Mouse (Mus musculus) stomach, embryonic 14.5 days (tissue): Measurements from ENCODE around the gene Plxna4. TPM values are rescaled to one million over a fixed set of nuclear protein-coding genes. Genes with fewer than 3 reads are reported as not detected.

ENCODE experiments used
- ATAC-seq: fragments of 200-750 bp; cut with Nextera tagmentation; 2 replicates; pipeline ENCODE4 v1.8.0; 2017; ENCODE audit warnings: low read depth, moderate TSS enrichment; ENCODE audit not compliant: insufficient number of reproducible peaks, insufficient read depth, low FRiP score
- H3K27ac ChIP-seq: fragments of 300-500 bp; sonication (generic); 2 replicates; pipeline ENCODE4 v1.5.1; 2014; ENCODE audit warnings: mild to moderate bottlenecking, low read length, moderate library complexity, mixed read lengths
- H3K27me3 ChIP-seq: fragments of 300-500 bp; sonication (generic); 2 replicates; pipeline ENCODE4 v1.6.1; 2014; ENCODE audit warnings: low read length, control low read depth, mixed read lengths; ENCODE audit not compliant: control insufficient read depth, insufficient read depth
- H3K36me3 ChIP-seq: fragments of 300-500 bp; sonication (generic); 2 replicates; pipeline ENCODE4 v1.6.1; 2014; ENCODE audit warnings: mild to moderate bottlenecking, control low read depth, low read length, moderate library complexity, mixed read lengths; ENCODE audit not compliant: control insufficient read depth, insufficient read depth
- H3K4me1 ChIP-seq: fragments of 300-500 bp; sonication (generic); 2 replicates; pipeline ENCODE4 v1.6.1; 2014; ENCODE audit warnings: low read length, control low read depth, mixed read lengths; ENCODE audit not compliant: control insufficient read depth, insufficient read depth
- H3K4me2 ChIP-seq: fragments of 300-500 bp; sonication (generic); replicated peaks from 2 replicates; pipeline ENCODE4 v1.6.1; 2014; ENCODE audit warnings: low read depth, low read length, control low read depth
- H3K4me3 ChIP-seq: fragments of 300-500 bp; sonication (generic); 2 replicates; pipeline ENCODE4 v1.5.1; 2014; ENCODE audit warnings: low read depth, low read length, control low read depth
- H3K9ac ChIP-seq: fragments of 300-500 bp; sonication (generic); replicated peaks from 2 replicates; pipeline ENCODE4 v1.6.1; 2014; ENCODE audit warnings: low read depth, mild to moderate bottlenecking, control low read depth, low read length, moderate library complexity, mixed read lengths
- H3K9me3 ChIP-seq: fragments of 300-500 bp; sonication (generic); 2 replicates; pipeline ENCODE4 v1.6.1; 2016; ENCODE audit warnings: low read depth, low read length, control low read depth; ENCODE audit not compliant: control insufficient read depth
- WGBS: fragments of 180-500 bp; shearing (Covaris S2); extraction: QIAGEN DNeasy Blood & Tissue Kit; methylation state at CpG from one replicate; pipeline ENCODE4 v1.1.7; 2014; 5-methylcytosine and 5-hydroxymethylcytosine counted together
- polyA plus RNA-seq: library from polyadenylated mRNA; unstranded; fragments of >200 nt; fragmentation: Nextera tagmentation; extraction: Ambion mirVana; gene quantifications from 2 replicates; pipeline ENCODE4 v1.2.1, GENCODE M21; 2014

Gene Plxna4
- polyA plus RNA-seq, 1 experiment from 2014 or later, result 3.7 TPM

DNA sequence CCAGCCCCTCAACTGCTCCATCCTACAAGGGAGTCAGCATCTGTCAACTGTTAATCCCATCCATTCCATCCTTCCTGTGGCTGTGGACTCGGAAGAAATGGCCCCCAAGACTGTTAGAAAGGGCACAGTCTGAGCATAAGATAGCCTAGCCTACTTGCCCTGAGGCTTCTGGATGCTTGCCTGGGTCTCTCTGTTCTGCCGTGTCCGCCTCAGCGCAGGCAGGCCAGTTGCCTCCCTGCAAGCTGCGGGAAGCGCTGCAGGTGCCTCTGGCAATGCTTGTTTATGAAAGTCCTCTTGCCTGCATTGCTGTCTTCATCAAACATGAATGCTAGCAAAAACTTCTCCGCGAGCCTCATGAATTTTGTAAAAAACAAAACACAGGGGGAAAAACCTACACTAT is 203.1 kb downstream of the Plxna4 start:
- no peaks in the 10 kb centered on the region for H3K27me3 ChIP-seq
- no peak for ATAC-seq
- 76% methylated on average over 8 of the region's 8 CpGs for WGBS
- no peak overlapping the region for H3K27ac ChIP-seq
- H3K4me2 ChIP-seq, result no peak overlapping the region
- H3K9ac ChIP-seq, result no peak overlapping the region
- H3K9me3 ChIP-seq, result no peaks in the 10 kb centered on the region
- no peaks in the 10 kb centered on the region for H3K36me3 ChIP-seq
- H3K4me3 ChIP-seq, result no peak overlapping the region
- no peaks in the 10 kb centered on the region for H3K4me1 ChIP-seq

DNA sequence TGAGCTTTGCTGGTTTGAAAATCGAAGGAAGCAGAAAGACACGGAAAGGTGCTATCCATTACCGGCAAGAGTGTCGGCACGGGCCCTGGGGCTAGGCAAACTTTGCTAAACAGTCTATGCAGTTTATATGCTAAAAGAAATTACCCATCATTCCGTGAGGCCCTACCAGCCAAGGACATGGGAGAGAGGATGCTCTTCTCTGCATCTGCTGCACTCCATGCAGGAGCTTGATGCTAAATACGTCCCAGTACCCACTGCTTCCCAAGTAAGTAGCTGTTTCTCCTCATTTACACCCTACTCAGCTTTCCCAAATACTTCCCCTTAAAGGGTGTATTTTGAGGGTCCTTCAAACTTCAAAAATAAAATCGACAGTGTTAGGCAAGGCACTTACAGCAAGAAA is 203.6 kb downstream of the Plxna4 start:
- Histone ChIP-seq H3K27ac (no peak overlapping the region), H3K4me2 (no peak overlapping the region), H3K36me3 (no peaks in the 10 kb centered on the region), H3K4me1 (no peaks in the 10 kb centered on the region), H3K9ac (no peak overlapping the region), H3K27me3 (no peaks in the 10 kb centered on the region), H3K4me3 (no peak overlapping the region), H3K9me3 (no peaks in the 10 kb centered on the region)
- WGBS, result 83% methylated on average over 8 of the region's 8 CpGs
- ATAC-seq, result no peak

DNA sequence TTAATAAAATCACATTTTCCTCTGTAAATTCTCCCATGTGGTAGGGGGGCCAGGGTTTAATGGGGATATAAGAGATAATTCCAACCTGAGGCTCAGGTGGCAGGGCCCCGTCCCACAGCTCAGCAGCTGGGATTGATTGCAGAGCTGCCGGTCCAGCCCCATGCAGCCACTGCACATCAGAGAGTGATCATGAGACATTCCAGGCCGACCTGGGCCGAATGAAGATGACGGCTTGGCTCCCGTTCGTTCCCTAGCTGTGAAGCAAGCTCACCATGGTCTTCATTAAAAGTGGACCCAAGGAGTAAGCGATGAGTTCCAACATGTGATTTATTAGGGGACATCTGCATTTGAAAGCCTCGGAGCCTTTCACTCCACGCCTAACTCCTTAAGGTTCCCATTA is 206.5 kb downstream of the Plxna4 start:
- Histone ChIP-seq H3K4me1 (no peaks in the 10 kb centered on the region), H3K9ac (no peak overlapping the region), H3K27ac (no peak overlapping the region), H3K4me2 (no peak overlapping the region), H3K9me3 (no peaks in the 10 kb centered on the region), H3K27me3 (no peaks in the 10 kb centered on the region), H3K36me3 (no peaks in the 10 kb centered on the region), H3K4me3 (no peak overlapping the region)
- ATAC-seq, result no peak
- 31% methylated on average over 10 of the region's 10 CpGs for WGBS

DNA sequence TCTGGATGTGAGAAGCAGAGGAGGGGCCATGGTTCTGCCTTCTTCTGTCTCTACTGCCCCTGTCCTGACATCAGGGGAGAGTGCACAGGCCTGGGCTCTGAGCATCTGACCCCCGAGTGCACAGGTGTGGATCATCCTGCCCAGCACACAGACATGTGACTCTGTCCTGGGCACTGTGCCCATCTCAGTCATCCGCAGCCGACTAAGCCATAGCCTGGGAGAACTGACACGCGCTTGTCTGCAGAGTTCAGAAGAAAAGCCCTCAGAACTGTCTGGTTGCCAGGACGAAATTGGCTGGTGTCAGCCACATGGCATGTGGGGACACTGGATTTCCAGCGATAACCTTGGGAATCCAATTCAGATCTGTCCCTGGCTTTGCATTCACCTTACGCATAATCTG is 210.8 kb downstream of the Plxna4 start:
- H3K4me2 ChIP-seq, result no peak overlapping the region
- no peaks in the 10 kb centered on the region for H3K27me3 ChIP-seq
- no peak overlapping the region for H3K9ac ChIP-seq
- no peaks in the 10 kb centered on the region for H3K36me3 ChIP-seq
- WGBS, result 80% methylated on average over 8 of the region's 8 CpGs
- no peaks in the 10 kb centered on the region for H3K9me3 ChIP-seq
- no peak overlapping the region for H3K4me3 ChIP-seq
- no peak overlapping the region for H3K27ac ChIP-seq
- H3K4me1 ChIP-seq, result no peaks in the 10 kb centered on the region
- ATAC-seq, result peak; percentile 42; the same call in 1 of the 2 replicates

DNA sequence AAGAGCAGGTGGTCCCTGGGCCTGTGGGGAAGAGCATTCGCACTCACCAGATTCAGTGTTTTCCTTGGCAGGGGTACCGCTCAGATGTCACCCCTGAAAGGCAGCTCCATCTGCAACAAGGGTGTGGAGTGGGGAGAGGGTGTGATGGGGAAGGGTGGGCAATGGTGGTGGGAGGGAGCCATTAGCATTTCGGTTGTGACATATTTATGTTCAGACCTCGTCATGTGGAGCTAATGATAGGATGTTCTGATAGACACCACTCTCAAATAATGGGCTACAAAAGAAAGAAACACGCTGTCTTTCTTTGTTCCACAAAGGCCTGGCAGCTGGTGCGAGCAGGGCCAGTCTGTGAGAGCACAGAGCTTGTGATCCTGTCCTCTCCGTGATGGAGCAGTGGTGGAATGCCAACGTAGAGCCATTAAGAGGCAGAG is 214.0 kb downstream of the Plxna4 start:
- 83% methylated on average over 8 of the region's 8 CpGs for WGBS
- Histone ChIP-seq H3K4me3 (no peak overlapping the region), H3K36me3 (no peaks in the 10 kb centered on the region), H3K4me2 (no peak overlapping the region), H3K9ac (no peak overlapping the region), H3K27me3 (no peaks in the 10 kb centered on the region), H3K4me1 (no peaks in the 10 kb centered on the region), H3K27ac (no peak overlapping the region), H3K9me3 (no peaks in the 10 kb centered on the region)
- no peak for ATAC-seq

DNA sequence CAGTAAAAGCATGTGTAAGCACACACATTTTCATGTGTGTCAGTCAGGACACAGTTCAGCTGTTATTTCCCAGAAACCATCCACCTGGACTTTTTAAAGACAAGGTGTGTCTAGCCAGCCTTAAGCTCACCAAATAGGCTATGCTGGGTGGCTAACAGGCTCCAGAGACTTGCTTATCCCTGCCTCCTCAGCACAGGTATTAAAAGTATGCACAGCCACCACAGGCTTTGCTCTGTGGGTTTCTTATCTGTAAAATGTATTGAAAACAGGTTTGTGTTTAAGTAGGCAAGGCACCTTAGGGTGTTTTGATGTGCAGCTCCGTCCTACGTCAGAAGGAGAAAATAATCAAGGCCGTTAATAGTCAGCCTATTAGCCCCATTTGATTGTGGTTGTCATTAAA is 218.9 kb downstream of the Plxna4 start:
- ATAC-seq, result no peak
- Histone ChIP-seq H3K4me3 (no peak overlapping the region), H3K36me3 (no peaks in the 10 kb centered on the region), H3K4me1 (no peaks in the 10 kb centered on the region), H3K9me3 (no peaks in the 10 kb centered on the region), H3K9ac (no peak overlapping the region), H3K27me3 (no peaks in the 10 kb centered on the region), H3K27ac (no peak overlapping the region), H3K4me2 (no peak overlapping the region)
- WGBS, result 70% methylated on average over 3 of the region's 3 CpGs

DNA sequence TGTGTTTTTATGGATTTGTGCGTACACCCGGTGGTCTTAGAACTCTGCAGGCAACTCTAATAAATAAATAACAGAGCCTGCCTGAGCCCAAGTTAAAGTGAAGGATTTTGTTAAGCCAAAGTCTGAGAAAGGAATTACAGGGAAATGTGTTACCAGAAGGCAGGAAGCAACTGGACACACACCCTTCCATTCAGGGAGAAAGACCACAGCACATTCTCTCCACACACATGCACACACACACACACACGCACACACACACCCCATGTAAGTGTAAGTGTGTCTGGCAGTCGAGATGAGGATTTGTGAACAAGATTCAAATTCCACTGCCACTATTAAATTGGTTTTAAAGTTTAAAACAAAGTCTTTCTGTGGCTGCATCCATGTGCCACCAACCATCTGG is 219.6 kb downstream of the Plxna4 start:
- ATAC-seq, result no peak
- WGBS, result 60% methylated on average over 4 of the region's 4 CpGs
- H3K27me3 ChIP-seq, result no peaks in the 10 kb centered on the region
- no peak overlapping the region for H3K27ac ChIP-seq
- H3K9me3 ChIP-seq, result no peaks in the 10 kb centered on the region
- no peak overlapping the region for H3K4me3 ChIP-seq
- H3K4me2 ChIP-seq, result no peak overlapping the region
- no peak overlapping the region for H3K9ac ChIP-seq
- H3K4me1 ChIP-seq, result no peaks in the 10 kb centered on the region
- no peaks in the 10 kb centered on the region for H3K36me3 ChIP-seq

DNA sequence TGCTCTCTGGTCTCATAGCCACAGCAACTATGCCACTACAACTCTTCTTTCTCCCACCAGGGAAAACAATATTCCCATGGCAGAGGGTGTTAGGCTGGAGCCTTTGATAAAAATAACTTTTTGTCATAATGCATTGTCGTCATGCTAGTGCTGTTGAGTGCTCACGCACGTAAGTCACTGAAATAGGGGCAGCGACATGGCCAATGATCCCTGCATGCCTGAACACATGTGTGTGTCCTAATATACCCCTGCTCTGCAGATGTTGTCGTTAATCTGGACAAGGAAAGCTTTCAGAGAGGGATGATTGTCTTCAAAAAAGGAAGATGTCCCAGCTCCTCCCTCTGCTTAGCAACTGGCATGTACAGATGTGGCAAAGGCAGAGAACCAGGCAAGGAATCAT is 223.1 kb downstream of the Plxna4 start:
- 91% methylated on average over 5 of the region's 5 CpGs for WGBS
- H3K4me3 ChIP-seq, result no peak overlapping the region
- no peaks in the 10 kb centered on the region for H3K9me3 ChIP-seq
- no peaks in the 10 kb centered on the region for H3K4me1 ChIP-seq
- H3K27ac ChIP-seq, result no peak overlapping the region
- no peak overlapping the region for H3K4me2 ChIP-seq
- no peaks in the 10 kb centered on the region for H3K36me3 ChIP-seq
- no peak overlapping the region for H3K9ac ChIP-seq
- no peak for ATAC-seq
- no peaks in the 10 kb centered on the region for H3K27me3 ChIP-seq

DNA sequence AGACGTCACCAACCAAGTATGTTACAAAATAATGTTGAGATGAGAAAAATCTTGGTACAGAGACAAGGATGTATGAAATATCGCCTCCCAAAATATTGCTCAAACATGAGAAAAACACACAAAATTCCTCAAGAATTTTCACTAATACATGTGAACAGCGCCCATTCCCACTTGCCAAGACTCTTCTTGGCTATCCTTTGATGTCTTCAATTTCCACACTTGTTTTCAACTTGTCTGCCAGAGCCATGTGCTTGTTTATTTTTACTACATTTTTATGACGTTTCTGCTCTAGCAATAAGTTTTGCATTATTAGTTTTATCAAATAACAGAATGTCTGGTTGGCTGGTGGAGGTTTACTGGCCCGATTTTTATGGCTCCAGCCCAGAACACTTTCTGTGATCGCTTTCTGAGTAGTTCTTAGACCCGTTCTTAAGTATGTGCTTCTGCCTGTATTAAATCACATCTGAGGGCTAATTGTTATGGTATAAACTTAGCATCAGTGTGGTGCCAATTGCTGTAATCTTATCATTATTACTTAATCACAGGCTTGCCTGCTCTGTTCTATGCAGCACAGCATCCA is 224.4 kb downstream of the Plxna4 start:
- no peak for ATAC-seq
- WGBS, result 76% methylated on average over 7 of the region's 7 CpGs
- H3K36me3 ChIP-seq, result no peaks in the 10 kb centered on the region
- no peak overlapping the region for H3K9ac ChIP-seq
- H3K4me3 ChIP-seq, result no peak overlapping the region
- H3K27me3 ChIP-seq, result no peaks in the 10 kb centered on the region
- no peaks in the 10 kb centered on the region for H3K4me1 ChIP-seq
- no peak overlapping the region for H3K27ac ChIP-seq
- H3K4me2 ChIP-seq, result no peak overlapping the region
- H3K9me3 ChIP-seq, result no peaks in the 10 kb centered on the region
